Mouse (Mus musculus) heart, postnatal 0 days (tissue): ENCODE results near the gene Gse1. TPM values are rescaled to one million over a fixed set of nuclear protein-coding genes. Genes with fewer than 3 reads are reported as not detected.

Experiments used
- ATAC-seq: fragments of 200-750 bp; cut with Nextera tagmentation; 2 replicates; pipeline ENCODE4 v1.8.0; 2017; ENCODE audit warnings: low read depth, moderate number of reproducible peaks, moderate library complexity; ENCODE audit not compliant: insufficient read depth
- DNase-seq: peaks from one replicate; pipeline ENCODE4 v3.0.0-alpha.2; 2016; ENCODE audit warnings: low spot score
- H3K27ac ChIP-seq: fragments of 300-500 bp; sonication (generic); 2 replicates; pipeline ENCODE4 v1.5.1; 2014; ENCODE audit warnings: low read depth, mild to moderate bottlenecking
- H3K27me3 ChIP-seq: fragments of 300-500 bp; sonication (generic); 2 replicates; pipeline ENCODE4 v1.6.1; 2014; ENCODE audit warnings: low read length, mixed read lengths; ENCODE audit not compliant: control insufficient read depth, insufficient read depth
- H3K36me3 ChIP-seq: fragments of 300-500 bp; sonication (generic); replicated peaks from 2 replicates; pipeline ENCODE4 v1.6.1; 2014; ENCODE audit warnings: low read length, mixed read lengths; ENCODE audit not compliant: control insufficient read depth, insufficient read depth
- H3K4me1 ChIP-seq: fragments of 300-500 bp; sonication (generic); 2 replicates; pipeline ENCODE4 v1.6.1; 2014; ENCODE audit warnings: antibody characterized with exemption; ENCODE audit not compliant: control insufficient read depth, insufficient read depth
- H3K4me2 ChIP-seq: fragments of 300-500 bp; sonication (generic); 2 replicates; pipeline ENCODE4 v1.6.1; 2014; ENCODE audit warnings: low read depth, mild to moderate bottlenecking, low read length, moderate library complexity
- H3K4me3 ChIP-seq: fragments of 300-500 bp; sonication (generic); 2 replicates; pipeline ENCODE4 v1.5.1; 2014; ENCODE audit warnings: low read depth, low read length
- H3K9ac ChIP-seq: fragments of 300-500 bp; sonication (generic); replicated peaks from 2 replicates; pipeline ENCODE4 v1.6.1; 2014; ENCODE audit warnings: low read depth, low read length, mixed read lengths
- H3K9me3 ChIP-seq: fragments of 300-500 bp; sonication (generic); replicated peaks from 2 replicates; pipeline ENCODE4 v1.6.1; 2016; ENCODE audit warnings: low read length; ENCODE audit not compliant: control insufficient read depth
- CTCF ChIP-seq: IDR thresholded peaks from 2 replicates; pipeline ENCODE4 v1.5.1; 2016; ENCODE audit warnings: antibody characterized with exemption, control low read depth, low read depth
- EP300 ChIP-seq: IDR thresholded peaks from 2 replicates; pipeline ENCODE4 v1.6.1; 2016; ENCODE audit warnings: antibody characterized with exemption, low read depth
- WGBS: fragments of 180-500 bp; shearing (Covaris S2); extraction: QIAGEN DNeasy Blood & Tissue Kit; methylation state at CpG from one replicate; pipeline ENCODE4 v1.1.7; 2014; 5-methylcytosine and 5-hydroxymethylcytosine counted together
- polyA plus RNA-seq: library from polyadenylated mRNA; unstranded; fragments of >200 nt; fragmentation: Nextera tagmentation; extraction: Ambion mirVana; gene quantifications from 2 replicates; pipeline ENCODE4 v1.2.1, GENCODE M21; 2015
- total RNA-seq: library from RNA; depleted of rRNA; stranded (reverse); fragments of >200 nt; gene quantifications from 2 replicates; pipeline ENCODE4 v1.2.3, GENCODE M21; 2014; ENCODE audit warnings: low replicate concordance

Gene Gse1
- total and polyA plus RNA-seq, 2 experiments from 2014 or later, result 5.4 to 18.7 TPM

DNA sequence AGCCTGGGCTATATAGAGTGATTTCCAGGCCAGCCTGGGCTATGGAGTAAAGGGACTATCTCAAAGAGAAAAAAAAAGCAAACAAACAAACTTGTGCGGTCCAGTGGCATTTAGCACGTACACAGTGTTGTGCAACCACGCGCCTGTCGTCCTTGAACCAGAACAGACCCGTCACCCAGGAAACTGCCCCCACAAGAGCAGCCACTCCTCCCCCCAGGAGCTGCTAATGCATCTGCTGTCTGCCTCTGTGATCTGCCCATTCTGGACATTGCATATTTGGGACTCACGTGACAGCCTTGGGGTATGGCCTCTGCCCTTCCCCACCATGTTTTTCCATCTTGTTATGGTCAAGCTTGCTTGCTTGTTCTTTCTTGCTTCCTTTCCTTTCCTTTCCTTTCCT, 301.0 kb downstream of the Gse1 start:
- H3K4me3 ChIP-seq, result no peak overlapping the region
- DNase-seq (no peak), ATAC-seq (no peak)
- no peak overlapping the region for H3K9ac ChIP-seq
- no peaks in the 10 kb centered on the region for H3K27me3 ChIP-seq
- 71% methylated on average over 7 of the region's 7 CpGs for WGBS
- H3K36me3 ChIP-seq, result no peaks in the 10 kb centered on the region
- H3K4me1 ChIP-seq, result peaks cover 54% of the 10 kb centered on the region
- TF ChIP-seq EP300 (no peak), CTCF (no peak)
- H3K9me3 ChIP-seq, result no peaks in the 10 kb centered on the region
- no peak overlapping the region for H3K27ac ChIP-seq
- H3K4me2 ChIP-seq, result no peak overlapping the region

- Histone ChIP-seq H3K9ac (no peak overlapping the region), H3K4me2 (no peak overlapping the region), H3K27me3 (no peaks in the 10 kb centered on the region), H3K36me3 (no peaks in the 10 kb centered on the region), H3K4me3 (no peak overlapping the region), H3K4me1 (peaks cover 42% of the 10 kb centered on the region), H3K9me3 (no peaks in the 10 kb centered on the region), H3K27ac (peak overlapping the region; percentile 78)
- DNase-seq, result no peak
- no peak for ATAC-seq
- TF ChIP-seq CTCF, result no peak
- no peak for TF ChIP-seq EP300
- WGBS, result 54% methylated on average over 16 of the region's 16 CpGs
Observed at GRCm38 (mm10) chr8:120530954-120531656, 302.8 kb downstream of the Gse1 start.

- TF ChIP-seq CTCF, result no peak
- 0 out of 2 replicates have a peak, but pooled peaks have one; percentile 22 for TF ChIP-seq EP300
- DNase-seq, result peak; percentile 67
- peak; percentile 14; the same call in 1 of the 2 replicates for ATAC-seq
- H3K4me1 ChIP-seq, result peaks cover 34% of the 10 kb centered on the region
- no peaks in the 10 kb centered on the region for H3K9me3 ChIP-seq
- peak overlapping the region; percentile 48; the same call in 1 of the 2 replicates for H3K4me2 ChIP-seq
- no peak overlapping the region for H3K4me3 ChIP-seq
- H3K27me3 ChIP-seq, result no peaks in the 10 kb centered on the region
- no peak overlapping the region for H3K9ac ChIP-seq
- peak overlapping the region; percentile 78 for H3K27ac ChIP-seq
- no peaks in the 10 kb centered on the region for H3K36me3 ChIP-seq
- WGBS, result 35% methylated on average over 10 of the region's 10 CpGs
Observed at GRCm38 (mm10) chr8:120531775-120532516, 303.7 kb downstream of the Gse1 start.

GRCm38 (mm10) chr8:120532517-120533215, 304.4 kb downstream of the Gse1 start:
- peak overlapping the region; percentile 78 for H3K27ac ChIP-seq
- TF ChIP-seq EP300, result no peak
- TF ChIP-seq CTCF, result no peak
- H3K9me3 ChIP-seq, result no peaks in the 10 kb centered on the region
- peaks cover 32% of the 10 kb centered on the region for H3K4me1 ChIP-seq
- peak overlapping the region; percentile 10; the same call in 1 of the 2 replicates for H3K4me3 ChIP-seq
- no peak overlapping the region for H3K9ac ChIP-seq
- WGBS, result 16% methylated on average over 28 of the region's 29 CpGs
- no peaks in the 10 kb centered on the region for H3K27me3 ChIP-seq
- no peaks in the 10 kb centered on the region for H3K36me3 ChIP-seq
- DNase-seq (no peak), ATAC-seq (no peak)
- peak overlapping the region; percentile 48 for H3K4me2 ChIP-seq

DNA sequence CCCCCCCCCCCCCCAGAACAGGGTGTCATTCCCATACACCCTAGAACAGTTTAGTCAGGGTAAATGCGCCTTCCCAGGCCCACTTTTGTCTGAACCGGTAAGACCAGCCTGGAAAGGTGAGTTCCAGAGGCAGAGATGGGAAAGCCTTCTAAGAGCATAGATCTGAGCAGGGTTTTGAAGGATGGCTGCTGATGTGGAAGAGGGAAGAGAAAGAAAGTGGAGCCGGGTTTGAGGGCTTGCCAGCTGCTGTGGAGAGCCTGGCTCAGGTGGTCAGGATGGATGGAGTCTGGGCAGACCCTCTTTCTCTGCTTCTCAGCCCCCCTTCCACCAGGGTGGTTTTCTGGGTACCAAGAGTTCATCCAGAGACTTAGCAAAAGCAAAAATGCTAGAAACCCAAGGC, 305.1 kb downstream of the Gse1 start:
- no peak for ATAC-seq
- H3K4me1 ChIP-seq, result peaks cover 27% of the 10 kb centered on the region
- no peak overlapping the region; the same call in 1 of the 2 replicates for H3K4me2 ChIP-seq
- no peak for DNase-seq
- H3K9me3 ChIP-seq, result no peaks in the 10 kb centered on the region
- no peak overlapping the region for H3K27ac ChIP-seq
- H3K27me3 ChIP-seq, result no peaks in the 10 kb centered on the region
- no peak for TF ChIP-seq EP300
- TF ChIP-seq CTCF, result no peak
- H3K4me3 ChIP-seq, result no peak overlapping the region
- WGBS, result 76% methylated on average over 3 of the region's 3 CpGs
- no peaks in the 10 kb centered on the region for H3K36me3 ChIP-seq
- no peak overlapping the region for H3K9ac ChIP-seq
